Mouse (Mus musculus) heart, embryonic 13.5 days (tissue): ENCODE measurements around the gene Prim2. TPM values are rescaled to one million over a fixed set of nuclear protein-coding genes. Genes with fewer than 3 reads are reported as not detected.

ENCODE experiments used
- ATAC-seq: fragments of 200-750 bp; cut with Nextera tagmentation; 2 replicates; pipeline ENCODE4 v1.8.0; 2017; ENCODE audit warnings: moderate TSS enrichment; ENCODE audit not compliant: insufficient number of reproducible peaks, low FRiP score, low TSS enrichment; ENCODE audit errors: extremely low read depth
- H3K27ac ChIP-seq: fragments of 300-500 bp; sonication (generic); replicated peaks from 2 replicates; pipeline ENCODE4 v1.5.1; 2015; ENCODE audit warnings: moderate library complexity, mild to moderate bottlenecking, inconsistent platforms
- H3K27me3 ChIP-seq: fragments of 300-500 bp; sonication (generic); replicated peaks from 2 replicates; pipeline ENCODE4 v1.6.1; 2015; ENCODE audit warnings: mild to moderate bottlenecking, inconsistent platforms
- H3K36me3 ChIP-seq: fragments of 300-500 bp; sonication (generic); 2 replicates; pipeline ENCODE4 v1.6.1; 2015; ENCODE audit warnings: mild to moderate bottlenecking, inconsistent platforms
- H3K4me1 ChIP-seq: fragments of 300-500 bp; sonication (generic); 2 replicates; pipeline ENCODE4 v1.6.1; 2015; ENCODE audit warnings: inconsistent platforms
- H3K4me2 ChIP-seq: fragments of 300-500 bp; sonication (generic); 2 replicates; pipeline ENCODE4 v1.6.1; 2015; ENCODE audit warnings: inconsistent platforms, mild to moderate bottlenecking, moderate library complexity
- H3K4me3 ChIP-seq: fragments of 300-500 bp; sonication (generic); 2 replicates; pipeline ENCODE4 v1.5.1; 2015; ENCODE audit warnings: moderate library complexity, mild to moderate bottlenecking, inconsistent platforms
- H3K9ac ChIP-seq: fragments of 300-500 bp; sonication (generic); 2 replicates; pipeline ENCODE4 v1.6.1; 2015; ENCODE audit warnings: inconsistent platforms, mild to moderate bottlenecking, moderate library complexity
- H3K9me3 ChIP-seq: fragments of 300-500 bp; sonication (generic); 2 replicates; pipeline ENCODE4 v1.6.1; 2016; ENCODE audit warnings: inconsistent platforms
- WGBS: fragments of 180-500 bp; shearing (Covaris S2); methylation state at CpG from one replicate; pipeline ENCODE4 v1.1.7; 2015; ENCODE audit warnings: mixed read lengths; 5-methylcytosine and 5-hydroxymethylcytosine counted together
- polyA plus RNA-seq: library from polyadenylated mRNA; unstranded; fragments of >200 nt; fragmentation: Nextera tagmentation; extraction: Ambion mirVana; gene quantifications from 2 replicates; pipeline ENCODE4 v1.2.1, GENCODE M21; 2015

The Prim2 gene
- 18.1 and 21.7 TPM in 2 replicates for polyA plus RNA-seq

DNA sequence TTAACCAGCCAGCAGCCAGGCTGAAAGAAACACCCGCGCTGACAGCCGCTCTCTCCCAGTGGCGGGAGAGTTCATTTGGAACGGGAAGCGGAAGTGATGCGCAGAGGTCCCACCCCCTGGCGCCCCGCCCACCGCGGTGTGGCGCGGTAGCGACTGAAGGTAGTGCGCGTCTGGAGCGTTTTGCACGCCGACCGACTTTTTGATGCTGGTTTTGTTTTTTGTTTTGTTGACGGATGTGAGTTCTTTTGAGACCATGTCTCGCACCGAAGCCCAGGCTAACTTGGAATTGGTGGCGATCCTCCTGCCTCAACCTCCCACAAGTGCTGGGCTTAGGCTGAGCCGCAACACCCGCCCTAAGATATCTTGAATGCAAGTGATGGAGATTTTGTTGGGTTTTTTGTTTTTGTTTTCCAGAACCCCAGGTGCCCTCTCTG is at the start of gene Prim2:
Gene Prim2, minus strand, starts transcription at position 88 of the 434 bp plus-strand sequence.
- peak within 1 kb of the TSS; percentile 82 for H3K9ac ChIP-seq
- ATAC-seq, result peak; percentile 57; the same call in 1 of the 2 replicates
- H3K4me1 ChIP-seq, result peaks cover 17% of the 10 kb centered on the region
- under 1% methylated on average over 26 of the region's 26 CpGs for WGBS
- no peaks in the 10 kb centered on the region for H3K27me3 ChIP-seq
- peak within 1 kb of the TSS; percentile 91 for H3K4me2 ChIP-seq
- H3K36me3 ChIP-seq, result peaks cover 28% of the 10 kb centered on the region
- peak within 1 kb of the TSS; percentile 71 for H3K4me3 ChIP-seq
- H3K27ac ChIP-seq, result peak within 1 kb of the TSS; percentile 81
- H3K9me3 ChIP-seq, result no peaks in the 10 kb centered on the region

DNA sequence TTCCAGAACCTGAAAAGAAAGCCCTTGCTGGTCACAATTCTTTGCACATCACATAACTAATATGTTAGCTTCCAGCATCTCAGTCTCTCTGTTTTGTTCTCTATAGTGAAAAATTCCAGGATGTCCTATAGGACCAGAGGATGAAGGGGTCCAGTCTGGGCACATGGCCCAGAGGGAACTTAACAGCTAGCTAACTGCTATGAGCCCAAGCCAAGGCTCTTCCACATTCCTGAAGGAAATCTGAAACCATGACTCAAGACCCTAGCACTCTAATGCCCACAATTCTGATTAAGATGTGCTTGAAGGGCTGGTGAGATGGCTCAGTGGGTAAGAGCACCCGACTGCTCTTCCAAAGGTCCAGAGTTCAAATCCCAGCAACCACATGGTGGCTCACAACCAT is 48.0 kb upstream of the Prim2 start:
- Histone ChIP-seq H3K27ac (no peak overlapping the region), H3K4me1 (peaks cover 8% of the 10 kb centered on the region), H3K4me3 (no peak overlapping the region), H3K4me2 (no peak overlapping the region), H3K36me3 (peaks cover 11% of the 10 kb centered on the region), H3K27me3 (0 out of 2 replicates have a peak, but pooled peaks cover 6% of the 10 kb centered on the region), H3K9ac (no peak overlapping the region), H3K9me3 (no peaks in the 10 kb centered on the region)
- no peak for ATAC-seq
- WGBS, result 76% methylated on average over 1 of the region's 1 CpGs

DNA sequence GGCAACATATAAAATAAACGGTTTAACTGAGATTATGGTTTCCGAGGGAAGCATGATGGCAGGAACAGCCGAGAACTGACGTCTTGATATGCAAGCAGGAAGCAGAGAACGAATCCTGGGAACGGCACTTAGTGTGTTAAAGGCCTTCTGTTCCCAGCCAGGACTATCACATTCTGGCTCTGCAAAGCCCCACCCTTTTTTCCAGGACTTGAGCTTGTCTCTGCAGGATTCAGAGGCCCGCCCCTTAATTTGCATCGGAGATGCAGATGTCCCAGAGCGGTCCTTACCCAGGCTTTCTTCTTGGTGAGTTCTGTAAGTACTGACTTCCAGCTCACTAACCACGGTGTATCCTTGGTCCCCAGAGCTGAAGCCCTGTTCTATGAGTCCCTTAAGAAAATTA is 45.2 kb upstream of the Prim2 start:
- Histone ChIP-seq H3K4me3 (no peak overlapping the region), H3K4me2 (peak overlapping the region; percentile 42), H3K4me1 (no peaks in the 10 kb centered on the region; the same call in 1 of the 2 replicates), H3K36me3 (no peaks in the 10 kb centered on the region), H3K27me3 (0 out of 2 replicates have a peak, but pooled peaks cover 6% of the 10 kb centered on the region), H3K9me3 (no peaks in the 10 kb centered on the region), H3K9ac (no peak overlapping the region), H3K27ac (no peak overlapping the region)
- ATAC-seq, result no peak
- WGBS, result 6% methylated on average over 10 of the region's 10 CpGs

DNA sequence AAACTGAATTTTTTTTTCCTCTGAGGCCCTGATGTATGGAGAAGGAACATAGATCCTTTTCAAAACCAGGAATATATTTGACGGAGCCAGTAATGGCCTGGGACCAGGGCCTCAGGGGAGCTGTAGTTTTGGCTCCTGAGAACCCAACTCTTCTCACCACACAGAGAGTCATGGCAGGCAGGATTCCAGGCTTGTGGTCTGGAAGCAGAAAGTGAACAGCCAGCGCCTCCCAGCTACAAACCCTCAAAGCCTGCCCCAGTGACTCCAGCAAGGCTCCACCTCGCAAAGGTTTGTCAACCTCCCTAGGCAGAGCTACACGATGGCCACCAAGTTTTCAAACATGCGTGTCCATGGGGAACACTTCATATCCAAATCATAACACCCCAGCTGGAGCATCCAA is 42.4 kb upstream of the Prim2 start:
- no peaks in the 10 kb centered on the region for H3K36me3 ChIP-seq
- no peaks in the 10 kb centered on the region for H3K9me3 ChIP-seq
- no peak overlapping the region for H3K9ac ChIP-seq
- H3K27me3 ChIP-seq, result 0 out of 2 replicates have a peak, but pooled peaks cover 6% of the 10 kb centered on the region
- no peak overlapping the region for H3K4me3 ChIP-seq
- 83% methylated on average over 5 of the region's 5 CpGs for WGBS
- no peaks in the 10 kb centered on the region; the same call in 1 of the 2 replicates for H3K4me1 ChIP-seq
- no peak overlapping the region for H3K27ac ChIP-seq
- ATAC-seq, result no peak
- no peak overlapping the region for H3K4me2 ChIP-seq

DNA sequence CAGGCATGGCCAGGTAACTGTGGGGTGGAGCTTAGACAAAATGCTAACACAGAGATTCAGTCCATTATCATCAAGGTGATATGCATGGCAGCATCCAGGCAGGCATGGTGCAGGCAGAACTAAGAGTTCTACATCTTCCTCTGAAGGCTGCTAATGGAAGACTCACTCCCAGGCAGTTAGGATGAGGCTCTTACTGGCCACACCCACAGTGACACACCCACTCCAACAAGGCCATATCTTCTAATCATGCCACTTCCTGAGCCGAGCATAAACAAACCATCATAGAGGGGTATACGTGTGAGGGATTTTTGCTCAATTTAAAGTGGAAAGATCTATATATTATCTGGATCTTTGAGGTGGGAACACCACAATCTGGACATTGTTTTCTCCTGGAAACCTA is 40.0 kb upstream of the Prim2 start:
- H3K36me3 ChIP-seq, result no peaks in the 10 kb centered on the region
- H3K27me3 ChIP-seq, result 0 out of 2 replicates have a peak, but pooled peaks cover 6% of the 10 kb centered on the region
- no peak for ATAC-seq
- no peak overlapping the region for H3K4me2 ChIP-seq
- no peak overlapping the region for H3K4me3 ChIP-seq
- H3K27ac ChIP-seq, result no peak overlapping the region
- no peaks in the 10 kb centered on the region; the same call in 1 of the 2 replicates for H3K4me1 ChIP-seq
- no peak overlapping the region for H3K9ac ChIP-seq
- H3K9me3 ChIP-seq, result no peaks in the 10 kb centered on the region
- 58% methylated on average over 2 of the region's 2 CpGs for WGBS

DNA sequence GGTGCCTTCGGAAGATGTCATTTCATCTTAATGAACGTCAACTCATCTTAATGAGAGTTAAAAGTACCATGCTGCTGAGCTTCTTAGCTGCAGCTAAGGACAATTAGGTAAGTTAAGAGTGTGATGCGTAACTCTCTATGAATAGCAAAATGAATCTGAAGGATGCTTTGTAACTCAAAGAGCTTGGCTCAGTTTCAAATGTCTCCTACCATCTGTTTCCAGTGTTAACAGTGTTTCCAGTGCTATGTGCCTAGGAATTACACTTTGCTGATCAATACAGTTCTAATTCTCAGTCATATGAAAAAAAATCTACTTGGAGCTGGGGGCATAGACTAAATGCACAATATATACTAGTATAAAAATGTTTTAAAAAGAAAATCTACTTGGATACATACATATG is 31.6 kb upstream of the Prim2 start:
- Histone ChIP-seq H3K4me2 (no peak overlapping the region), H3K9ac (no peak overlapping the region), H3K36me3 (no peaks in the 10 kb centered on the region), H3K9me3 (no peaks in the 10 kb centered on the region), H3K27ac (no peak overlapping the region), H3K4me1 (no peaks in the 10 kb centered on the region), H3K4me3 (no peak overlapping the region), H3K27me3 (no peaks in the 10 kb centered on the region)
- WGBS, result 80% methylated on average over 3 of the region's 3 CpGs
- no peak for ATAC-seq

DNA sequence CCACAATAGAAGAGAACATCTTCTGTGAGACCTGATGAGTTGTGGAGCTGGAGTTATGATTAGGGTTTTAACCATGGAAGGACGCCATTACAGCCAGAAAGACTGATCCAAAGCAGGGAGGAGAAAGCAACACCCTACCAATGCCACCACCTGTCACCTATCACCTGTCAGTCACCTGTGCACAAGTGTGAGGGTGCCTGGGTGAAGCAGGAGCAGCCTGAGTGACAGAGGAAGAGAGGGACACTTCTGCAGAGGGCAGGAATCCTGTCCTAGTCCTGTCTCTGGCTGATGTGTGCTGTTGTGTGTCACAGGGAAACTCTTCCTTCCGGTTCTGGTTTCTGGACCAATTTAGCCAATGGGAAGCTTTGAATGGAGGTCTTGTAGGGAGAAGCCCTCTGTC is 26.4 kb upstream of the Prim2 start:
- no peaks in the 10 kb centered on the region; the same call in 1 of the 2 replicates for H3K27me3 ChIP-seq
- H3K9me3 ChIP-seq, result no peaks in the 10 kb centered on the region
- no peak overlapping the region for H3K4me2 ChIP-seq
- no peak for ATAC-seq
- H3K4me1 ChIP-seq, result no peaks in the 10 kb centered on the region
- no peak overlapping the region for H3K4me3 ChIP-seq
- WGBS, result 70% methylated on average over 2 of the region's 2 CpGs
- no peak overlapping the region for H3K27ac ChIP-seq
- H3K36me3 ChIP-seq, result no peaks in the 10 kb centered on the region
- H3K9ac ChIP-seq, result no peak overlapping the region

DNA sequence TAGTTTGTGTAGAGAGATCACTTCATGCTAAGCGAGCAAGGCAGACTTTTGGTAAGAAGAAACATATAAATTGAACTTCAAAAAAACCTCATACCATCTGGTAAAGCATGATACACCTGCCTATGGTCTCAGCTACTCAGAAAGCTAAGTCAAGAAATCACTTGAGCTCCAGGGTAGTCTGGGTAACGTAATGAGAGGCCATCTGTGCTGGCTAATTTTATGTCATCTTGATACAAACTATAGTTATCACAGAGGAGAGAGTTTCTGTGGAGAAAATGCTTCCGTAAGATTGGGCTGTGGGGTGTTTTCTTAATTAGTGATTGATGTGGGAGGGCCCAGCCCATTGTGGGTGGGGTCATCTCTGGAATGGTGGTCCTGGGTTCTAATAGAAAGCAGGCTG is 24.3 kb upstream of the Prim2 start:
- no peak overlapping the region for H3K27ac ChIP-seq
- H3K9me3 ChIP-seq, result no peaks in the 10 kb centered on the region
- no peaks in the 10 kb centered on the region; the same call in 1 of the 2 replicates for H3K27me3 ChIP-seq
- no peak overlapping the region for H3K4me3 ChIP-seq
- WGBS, result 71% methylated on average over 3 of the region's 3 CpGs
- no peak for ATAC-seq
- no peak overlapping the region for H3K4me2 ChIP-seq
- no peaks in the 10 kb centered on the region for H3K36me3 ChIP-seq
- no peaks in the 10 kb centered on the region for H3K4me1 ChIP-seq
- no peak overlapping the region for H3K9ac ChIP-seq

DNA sequence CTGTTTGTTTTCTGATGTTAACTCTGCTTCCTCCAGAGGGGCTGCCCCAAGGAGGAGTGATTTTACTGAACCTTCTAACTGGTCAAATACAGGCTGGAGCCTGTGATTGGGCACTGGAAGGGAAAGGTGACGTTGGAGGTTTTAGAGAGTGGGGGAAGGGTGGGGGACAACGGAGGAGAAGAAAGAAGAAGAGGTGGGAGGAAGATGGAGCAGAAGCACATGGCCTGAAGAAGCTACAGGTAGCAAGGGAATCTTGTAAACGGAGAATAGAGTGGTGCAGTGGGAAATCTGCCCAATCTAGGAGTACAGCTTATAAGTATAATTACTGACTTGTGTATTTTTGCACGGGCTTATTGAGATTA is 20.5 kb upstream of the Prim2 start:
- no peak for ATAC-seq
- no peak overlapping the region for H3K4me2 ChIP-seq
- 39% methylated on average over 4 of the region's 4 CpGs for WGBS
- H3K9ac ChIP-seq, result no peak overlapping the region
- no peaks in the 10 kb centered on the region for H3K9me3 ChIP-seq
- H3K27ac ChIP-seq, result no peak overlapping the region
- no peaks in the 10 kb centered on the region; the same call in 1 of the 2 replicates for H3K27me3 ChIP-seq
- no peaks in the 10 kb centered on the region for H3K36me3 ChIP-seq
- no peaks in the 10 kb centered on the region for H3K4me1 ChIP-seq
- no peak overlapping the region for H3K4me3 ChIP-seq

DNA sequence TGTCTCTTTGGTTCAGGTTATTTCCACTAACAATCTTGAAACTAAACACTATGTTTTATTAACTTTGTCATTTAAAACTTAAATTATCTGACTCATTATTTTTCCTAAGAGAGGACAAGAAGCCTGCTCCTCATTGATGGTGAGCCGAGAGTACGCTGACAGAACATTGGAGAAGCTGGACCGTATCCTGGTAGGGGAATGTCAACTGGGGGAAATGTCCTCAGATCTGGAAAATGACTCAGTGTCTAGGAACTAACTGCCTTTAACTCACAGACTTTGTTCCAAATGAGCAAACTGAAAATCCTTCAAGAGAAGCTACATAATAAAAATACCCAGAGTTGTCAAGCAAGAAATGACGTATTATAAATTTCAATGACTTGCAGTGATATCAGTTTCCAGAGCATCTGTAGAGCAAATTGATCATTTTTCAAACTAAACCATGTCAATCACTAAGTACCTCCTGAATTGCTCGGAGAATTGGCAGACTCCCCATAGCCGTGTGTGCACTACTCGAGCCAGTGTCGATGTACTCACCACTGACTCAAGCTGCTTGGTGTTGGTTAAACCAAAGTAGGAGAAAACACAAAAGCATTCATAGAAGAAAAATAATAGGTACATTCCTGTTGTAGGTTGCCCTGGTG is 20.0 kb upstream of the Prim2 start:
- Histone ChIP-seq H3K4me3 (no peak overlapping the region), H3K4me1 (no peaks in the 10 kb centered on the region), H3K9ac (no peak overlapping the region), H3K9me3 (no peaks in the 10 kb centered on the region), H3K4me2 (no peak overlapping the region), H3K27ac (no peak overlapping the region), H3K27me3 (no peaks in the 10 kb centered on the region; the same call in 1 of the 2 replicates), H3K36me3 (no peaks in the 10 kb centered on the region)
- no peak for ATAC-seq
- WGBS, result 74% methylated on average over 8 of the region's 8 CpGs

DNA sequence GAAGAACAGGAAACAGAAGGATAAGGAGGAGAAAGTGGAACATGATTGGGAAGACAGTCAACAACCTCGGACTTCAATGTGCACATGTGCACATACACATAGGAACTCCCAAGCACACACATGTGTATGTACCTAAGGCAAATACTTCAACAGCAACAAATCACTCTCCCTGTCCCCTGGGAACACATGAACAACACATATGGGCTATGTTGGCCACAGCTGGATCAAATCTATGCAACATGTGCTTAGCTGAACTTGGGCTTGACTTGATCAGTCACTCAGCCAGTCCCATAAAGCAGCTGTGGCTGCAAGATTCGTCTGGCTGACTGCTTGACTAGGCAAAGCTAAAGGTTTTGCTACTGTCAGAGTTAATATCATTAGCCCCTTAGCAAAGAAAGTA is 19.2 kb upstream of the Prim2 start:
- Histone ChIP-seq H3K4me1 (no peaks in the 10 kb centered on the region), H3K4me2 (no peak overlapping the region), H3K9me3 (no peaks in the 10 kb centered on the region), H3K4me3 (no peak overlapping the region), H3K27ac (no peak overlapping the region), H3K27me3 (no peaks in the 10 kb centered on the region; the same call in 1 of the 2 replicates), H3K9ac (no peak overlapping the region), H3K36me3 (no peaks in the 10 kb centered on the region)
- ATAC-seq, result no peak
- 46% methylated on average over 2 of the region's 2 CpGs for WGBS

DNA sequence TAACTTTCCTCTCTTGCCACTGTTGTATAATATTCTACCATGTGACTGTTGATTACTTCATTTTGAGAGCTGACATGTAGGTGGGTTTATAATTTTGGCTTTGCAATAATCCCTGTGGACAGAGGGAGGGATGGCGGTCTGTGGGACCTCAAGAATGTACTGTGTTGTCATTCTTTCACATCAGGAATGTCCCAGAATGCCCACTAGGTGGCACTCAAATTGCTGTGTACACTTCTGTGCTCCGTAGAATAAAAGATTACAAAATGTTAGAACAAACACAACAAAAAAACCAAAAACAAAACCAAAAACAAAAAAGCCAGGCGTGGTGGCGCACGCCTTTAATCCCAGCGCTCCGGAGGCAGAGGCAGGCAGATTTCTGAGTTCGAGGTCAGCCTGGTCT is 14.9 kb upstream of the Prim2 start:
- 57% methylated on average over 8 of the region's 8 CpGs for WGBS
- H3K4me1 ChIP-seq, result no peaks in the 10 kb centered on the region
- ATAC-seq, result no peak
- no peaks in the 10 kb centered on the region for H3K27me3 ChIP-seq
- no peak overlapping the region for H3K9ac ChIP-seq
- no peak overlapping the region for H3K4me3 ChIP-seq
- H3K4me2 ChIP-seq, result no peak overlapping the region
- H3K36me3 ChIP-seq, result no peaks in the 10 kb centered on the region
- no peak overlapping the region for H3K27ac ChIP-seq
- no peaks in the 10 kb centered on the region for H3K9me3 ChIP-seq
